In the genomic region with DNA sequence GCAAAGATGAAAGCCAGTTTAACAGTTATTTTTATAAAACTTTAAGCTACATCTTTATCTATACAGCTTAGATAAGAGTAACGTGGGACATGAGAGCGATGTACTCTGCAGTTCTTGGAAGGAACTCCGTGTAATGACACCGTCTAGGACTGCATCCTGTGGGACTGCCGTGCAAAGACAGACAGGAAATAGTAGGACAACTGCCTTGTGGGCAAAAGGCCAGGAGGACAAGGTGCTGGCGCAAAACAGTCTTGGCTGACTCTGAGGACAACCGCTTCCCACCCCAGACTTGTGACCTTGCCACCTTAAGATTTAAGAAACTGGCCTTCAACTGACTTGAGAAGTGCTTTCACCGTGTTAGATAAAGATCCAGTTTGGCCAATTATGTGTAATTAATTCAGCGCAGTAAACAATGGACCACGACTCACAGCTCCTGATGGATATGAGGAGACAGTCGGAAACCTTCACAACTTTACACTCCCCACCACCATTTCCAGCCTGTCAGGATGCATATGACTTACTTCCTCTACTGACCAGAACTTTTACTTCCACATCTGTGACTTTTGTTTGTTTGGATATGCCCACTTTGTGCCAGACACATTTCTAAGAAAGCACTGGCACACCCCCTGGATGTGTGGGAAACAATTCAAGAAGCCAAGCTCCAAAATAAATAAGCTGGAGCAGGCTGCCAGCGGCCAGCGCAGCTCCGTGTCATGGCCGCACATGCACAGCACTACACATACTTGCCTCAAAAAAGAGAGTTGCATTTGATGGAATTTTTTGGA, we compare ENCODE assay signal across 10 mouse cellular contexts.
A peak's percentile ranks its signal among the peaks of the same experiment; 100 is the strongest.
DNase-seq lines count a peak whose midpoint lies in the region; ATAC-seq lines count a peak whose summit lies in the region.
"Had no signal": no experiment of that assay in that cellular context is flagged by ENCODE, and none has a peak within 500 bp of the region (broad histone marks: within the 10 kb centered on the region; RNA-seq: fewer than 3 reads in every experiment).

No protein-coding gene starts in this region.

- H3K9ac ChIP-seq in midbrain, embryonic 16.5 days (ENCODE audit: low read depth, low read length): no peak overlapping the region
- H3K9ac ChIP-seq: liver, embryonic 13.5 days; neural tube, embryonic 12.5 days had no signal

- no peak overlapping the region for H3K4me3 ChIP-seq in midbrain, embryonic 16.5 days (ENCODE audit: low read depth, low read length)
- H3K4me3 ChIP-seq in hindbrain, embryonic 10.5 days: no peak overlapping the region
- H3K4me3 ChIP-seq: erythroblast, embryonic 14.5 days; liver, embryonic 13.5 days; neural tube, embryonic 12.5 days had no signal

- H3K27ac ChIP-seq in midbrain, embryonic 16.5 days (ENCODE audit: low read length): no peak overlapping the region
- H3K27ac ChIP-seq in hindbrain, embryonic 10.5 days: no peak overlapping the region
- H3K27ac ChIP-seq: liver, embryonic 13.5 days; neural tube, embryonic 12.5 days had no signal

- no peak for ATAC-seq in midbrain, embryonic 16.5 days

- WGBS in midbrain, embryonic 16.5 days: 84% methylated on average over 15 of the region's 15 CpGs
- 88% methylated on average over 15 of the region's 15 CpGs for WGBS in hindbrain, embryonic 10.5 days

- H3K4me1 ChIP-seq in midbrain, embryonic 16.5 days (ENCODE audit: control insufficient read depth, insufficient read depth, low read length): no peaks in the 10 kb centered on the region
- H3K4me1 ChIP-seq in hindbrain, embryonic 10.5 days (replicated peaks): no peaks in the 10 kb centered on the region
- H3K4me1 ChIP-seq: liver, embryonic 13.5 days; neural tube, embryonic 12.5 days had no signal

- H3K4me2 ChIP-seq in midbrain, embryonic 16.5 days (ENCODE audit: low read length): no peak overlapping the region
- H3K4me2 ChIP-seq: liver, embryonic 13.5 days; neural tube, embryonic 12.5 days had no signal

- no peaks in the 10 kb centered on the region for H3K36me3 ChIP-seq in midbrain, embryonic 16.5 days (ENCODE audit: control insufficient read depth, insufficient read depth, low read length)
- H3K36me3 ChIP-seq in hindbrain, embryonic 10.5 days: peaks cover 68% of the 10 kb centered on the region
- H3K36me3 ChIP-seq: neural tube, embryonic 12.5 days had no signal

- DNase-seq in urinary bladder, postnatal 14 days (ENCODE audit: low spot score): peak; percentile 64
- DNase-seq in urinary bladder, postnatal 10 days (ENCODE audit: low spot score): no peak
- DNase-seq in heart, adult 9 months (ENCODE audit: low spot score in 2 of 2): peak; percentile 66 to 73
- peak; percentile 52 to 69 for DNase-seq in kidney, postnatal 4 days
- no peak for DNase-seq in embryo, embryonic 11 days
- DNase-seq in hindbrain, embryonic 10.5 days (ENCODE audit: low spot score): no peak
- DNase-seq: liver, embryonic 13.5 days had no signal

- no peaks in the 10 kb centered on the region for H3K27me3 ChIP-seq in midbrain, embryonic 16.5 days (ENCODE audit: control insufficient read depth, insufficient read depth, low read depth, low read length)
- no peaks in the 10 kb centered on the region for H3K27me3 ChIP-seq in hindbrain, embryonic 10.5 days (ENCODE audit: insufficient read depth, poor library complexity, severe bottlenecking)
- H3K27me3 ChIP-seq: liver, embryonic 13.5 days; neural tube, embryonic 12.5 days had no signal

- H3K9me3 ChIP-seq in midbrain, embryonic 16.5 days (replicated peaks; ENCODE audit: control insufficient read depth, low read length, poor library complexity, severe bottlenecking): no peaks in the 10 kb centered on the region
- H3K9me3 ChIP-seq in hindbrain, embryonic 10.5 days: no peaks in the 10 kb centered on the region
- H3K9me3 ChIP-seq: liver, embryonic 13.5 days; neural tube, embryonic 12.5 days had no signal

Comparison
In these comparisons a context has a peak if more than half of its experiments do, and no peak if none do; other contexts are left out.
1. DNase-seq: peak in urinary bladder, postnatal 14 days (single experiment), heart, adult 9 months (2 of 2) and kidney, postnatal 4 days (2 of 2); none in urinary bladder, postnatal 10 days (single experiment), embryo, embryonic 11 days (single experiment) and hindbrain, embryonic 10.5 days (single experiment).